Mouse (Mus musculus) heart, adult 2 months (tissue): ENCODE results near the gene Prkcq.

Experiments used
- CTCF ChIP-seq: fragments of 200-600 bp; IDR thresholded peaks from 2 replicates; pipeline ENCODE4 v1.8.1; 2022; ENCODE audit warnings: antibody characterized with exemption, mild to moderate bottlenecking, moderate library complexity
- EP300 ChIP-seq: fragments of 200-500 bp; IDR thresholded peaks from 2 replicates; pipeline ENCODE4 v1.6.1; 2011; ENCODE audit warnings: low read depth, low read length, control low read depth; ENCODE audit not compliant: insufficient read depth
- POLR2A ChIP-seq: fragments of 200-500 bp; IDR thresholded peaks from 2 replicates; pipeline ENCODE4 v1.6.1; 2011; ENCODE audit warnings: mild to moderate bottlenecking, low read depth, low read length, control low read depth; ENCODE audit not compliant: insufficient read depth

GRCm38 (mm10) chr2:11336320-11336719, 164.4 kb downstream of the Prkcq start:
- TF ChIP-seq CTCF, result no peak
- no peak for TF ChIP-seq EP300
- no peak for TF ChIP-seq POLR2A
